Mouse (Mus musculus) hindbrain, embryonic 12.5 days (tissue): ENCODE data around the gene Znhit3. TPM values are rescaled to one million over a fixed set of nuclear protein-coding genes. Genes with fewer than 3 reads are reported as not detected.
"Not testable (repeated sequence)": the region's sequence is repeated elsewhere in the genome, so short reads cannot be mapped to it uniquely, and the experiment has no call there.

Source experiments
- ATAC-seq: fragments of 200-750 bp; cut with Nextera tagmentation; 2 replicates; pipeline ENCODE4 v1.8.0; 2017; ENCODE audit warnings: moderate TSS enrichment; ENCODE audit not compliant: low FRiP score
- H3K27ac ChIP-seq: fragments of 300-500 bp; sonication (generic); 2 replicates; pipeline ENCODE4 v1.5.1; 2016; ENCODE audit warnings: mild to moderate bottlenecking
- H3K27me3 ChIP-seq: fragments of 300-500 bp; sonication (generic); 2 replicates; pipeline ENCODE4 v1.6.1; 2016; ENCODE audit warnings: mild to moderate bottlenecking
- H3K36me3 ChIP-seq: fragments of 300-500 bp; sonication (generic); 2 replicates; pipeline ENCODE4 v1.6.1; 2016; ENCODE audit warnings: mild to moderate bottlenecking
- H3K4me1 ChIP-seq: fragments of 300-500 bp; sonication (generic); 2 replicates; pipeline ENCODE4 v1.6.1; 2016
- H3K4me2 ChIP-seq: fragments of 300-500 bp; sonication (generic); replicated peaks from 2 replicates; pipeline ENCODE4 v1.6.1; 2016; ENCODE audit warnings: mild to moderate bottlenecking
- H3K4me3 ChIP-seq: fragments of 300-500 bp; sonication (generic); 2 replicates; pipeline ENCODE4 v1.5.1; 2016; ENCODE audit warnings: mild to moderate bottlenecking
- H3K9ac ChIP-seq: fragments of 300-500 bp; sonication (generic); 2 replicates; pipeline ENCODE4 v1.6.1; 2016; ENCODE audit warnings: mild to moderate bottlenecking, moderate library complexity
- H3K9me3 ChIP-seq: fragments of 300-500 bp; sonication (generic); replicated peaks from 2 replicates; pipeline ENCODE4 v1.6.1; 2016; ENCODE audit warnings: mild to moderate bottlenecking
- WGBS: fragments of 180-500 bp; shearing (Covaris S2); methylation state at CpG from one replicate; pipeline ENCODE4 v1.1.7; 2016; 5-methylcytosine and 5-hydroxymethylcytosine counted together
- polyA plus RNA-seq: library from polyadenylated mRNA; unstranded; fragments of >200 nt; fragmentation: Nextera tagmentation; extraction: Ambion mirVana; gene quantifications from 2 replicates; pipeline ENCODE4 v1.2.1, GENCODE M21; 2016

Znhit3 gene
- polyA plus RNA-seq, 1 experiment from 2014 or later, result 55.4 TPM

DNA sequence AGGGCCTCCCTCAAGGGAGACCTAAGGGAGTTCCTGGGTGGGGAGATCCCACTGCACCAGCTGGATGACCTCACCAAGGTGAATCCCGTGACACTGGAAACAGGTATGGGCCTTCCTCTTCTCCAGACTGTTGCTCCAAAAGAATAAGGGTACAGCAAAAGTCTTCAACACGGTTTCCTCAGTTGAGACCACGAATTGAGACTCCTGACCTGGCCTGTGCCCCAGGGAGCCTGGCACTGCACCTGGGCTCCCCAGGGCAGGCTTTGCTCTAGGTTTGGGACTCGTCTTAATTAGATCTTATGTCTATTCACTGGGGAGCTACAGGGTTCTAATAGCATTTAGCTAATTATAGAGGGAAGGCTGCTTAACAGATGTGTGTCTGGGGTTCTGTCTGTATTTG lies 30.9 kb downstream of the Znhit3 start:
- Histone ChIP-seq H3K9ac (no peak overlapping the region), H3K27me3 (no peaks in the 10 kb centered on the region), H3K9me3 (no peaks in the 10 kb centered on the region), H3K4me1 (peaks cover 9% of the 10 kb centered on the region), H3K36me3 (peaks cover 52% of the 10 kb centered on the region), H3K4me2 (no peak overlapping the region), H3K27ac (no peak overlapping the region), H3K4me3 (no peak overlapping the region)
- 89% methylated on average over 4 of the region's 4 CpGs for WGBS
- no peak for ATAC-seq

DNA sequence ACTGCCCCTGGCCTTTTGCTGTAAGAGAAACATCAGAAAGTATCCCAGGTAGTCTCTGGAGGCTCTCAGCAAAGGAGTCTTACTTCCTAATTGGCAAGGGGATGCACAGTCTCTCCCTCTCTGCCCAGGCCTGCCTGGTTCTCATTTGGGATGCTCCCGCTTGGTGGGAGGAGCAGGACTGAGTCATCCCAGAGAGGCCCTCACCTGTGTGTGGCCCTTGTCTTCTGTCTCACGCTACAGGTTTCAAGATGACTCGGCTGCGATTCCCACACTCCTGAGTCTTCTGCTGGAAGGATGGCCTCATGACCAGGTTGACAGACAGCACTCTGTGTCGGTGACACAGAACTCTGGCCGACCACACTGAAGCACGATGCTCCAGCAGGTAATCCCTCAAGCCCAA lies 33.8 kb downstream of the Znhit3 start:
- 96% methylated on average over 7 of the region's 7 CpGs for WGBS
- H3K4me3 ChIP-seq, result no peak overlapping the region
- H3K27me3 ChIP-seq, result no peaks in the 10 kb centered on the region
- H3K4me2 ChIP-seq, result no peak overlapping the region
- H3K27ac ChIP-seq, result no peak overlapping the region
- peaks cover 32% of the 10 kb centered on the region for H3K36me3 ChIP-seq
- no peaks in the 10 kb centered on the region for H3K9me3 ChIP-seq
- no peak for ATAC-seq
- peaks cover 18% of the 10 kb centered on the region for H3K4me1 ChIP-seq
- no peak overlapping the region for H3K9ac ChIP-seq

DNA sequence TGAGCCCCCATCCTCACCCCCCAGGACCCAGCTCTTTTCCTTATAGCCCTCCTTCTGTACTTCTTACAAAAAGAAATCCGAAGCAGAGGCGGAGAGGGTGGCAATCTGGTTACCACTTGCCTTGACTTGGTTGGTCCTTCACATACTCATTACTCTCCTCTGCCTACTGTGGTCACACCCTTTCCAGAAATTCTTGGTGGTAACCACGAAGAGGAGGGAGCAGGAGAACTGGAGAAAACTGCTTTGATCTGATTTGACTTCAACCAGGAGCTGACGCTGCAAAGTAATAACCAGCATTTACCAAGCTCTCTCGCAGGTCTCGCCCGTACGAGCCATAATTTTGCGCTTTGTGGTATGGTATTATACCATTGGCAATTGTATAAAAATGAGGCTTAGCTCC lies 35.2 kb downstream of the Znhit3 start:
- 59% methylated on average over 9 of the region's 9 CpGs for WGBS

DNA sequence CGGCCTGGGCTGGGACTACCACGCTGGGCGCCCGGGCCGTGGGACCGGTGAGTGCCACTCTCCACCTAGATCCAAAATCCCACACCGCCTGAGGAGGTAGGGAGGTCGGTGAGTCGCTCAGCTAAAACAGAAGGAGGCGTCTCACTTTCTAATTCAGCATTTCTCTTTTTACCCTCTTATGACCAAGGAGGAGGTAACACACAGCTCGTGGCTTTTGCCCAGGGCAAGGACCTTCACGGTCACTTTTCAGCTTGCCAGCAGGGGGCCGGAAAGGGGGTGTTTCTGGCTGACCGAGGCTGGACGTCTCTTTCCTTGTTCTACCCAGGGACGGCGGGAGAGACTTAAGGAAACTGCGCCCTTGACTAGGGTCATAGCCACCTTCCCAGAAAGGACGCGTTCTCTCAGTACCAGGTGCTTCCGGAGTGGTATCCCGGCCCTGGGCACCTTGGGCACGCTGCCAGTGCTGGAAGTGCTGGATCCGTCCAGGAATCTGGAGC lies 35.7 kb downstream of the Znhit3 start:
- H3K36me3 ChIP-seq, result peaks cover 22% of the 10 kb centered on the region
- under 1% methylated on average over 24 of the region's 24 CpGs for WGBS
- peak overlapping the region; percentile 92 for H3K9ac ChIP-seq
- H3K27me3 ChIP-seq, result no peaks in the 10 kb centered on the region
- peak overlapping the region; percentile 86 for H3K4me3 ChIP-seq
- peak overlapping the region; percentile 81 for H3K4me2 ChIP-seq
- ATAC-seq, result peak; percentile 59
- H3K27ac ChIP-seq, result peak overlapping the region; percentile 89
- no peaks in the 10 kb centered on the region for H3K9me3 ChIP-seq
- peaks cover 18% of the 10 kb centered on the region for H3K4me1 ChIP-seq

More for the DNA sequence above, 35.2 kb downstream of the Znhit3 start:
- peaks cover 18% of the 10 kb centered on the region for H3K4me1 ChIP-seq
- peak overlapping the region; percentile 81 for H3K4me2 ChIP-seq
- ATAC-seq, result no peak
- peak overlapping the region; percentile 89 for H3K27ac ChIP-seq
- peak overlapping the region; percentile 92 for H3K9ac ChIP-seq
- H3K36me3 ChIP-seq, result peaks cover 24% of the 10 kb centered on the region
- no peaks in the 10 kb centered on the region for H3K27me3 ChIP-seq
- H3K9me3 ChIP-seq, result no peaks in the 10 kb centered on the region
- peak overlapping the region; percentile 86 for H3K4me3 ChIP-seq

DNA sequence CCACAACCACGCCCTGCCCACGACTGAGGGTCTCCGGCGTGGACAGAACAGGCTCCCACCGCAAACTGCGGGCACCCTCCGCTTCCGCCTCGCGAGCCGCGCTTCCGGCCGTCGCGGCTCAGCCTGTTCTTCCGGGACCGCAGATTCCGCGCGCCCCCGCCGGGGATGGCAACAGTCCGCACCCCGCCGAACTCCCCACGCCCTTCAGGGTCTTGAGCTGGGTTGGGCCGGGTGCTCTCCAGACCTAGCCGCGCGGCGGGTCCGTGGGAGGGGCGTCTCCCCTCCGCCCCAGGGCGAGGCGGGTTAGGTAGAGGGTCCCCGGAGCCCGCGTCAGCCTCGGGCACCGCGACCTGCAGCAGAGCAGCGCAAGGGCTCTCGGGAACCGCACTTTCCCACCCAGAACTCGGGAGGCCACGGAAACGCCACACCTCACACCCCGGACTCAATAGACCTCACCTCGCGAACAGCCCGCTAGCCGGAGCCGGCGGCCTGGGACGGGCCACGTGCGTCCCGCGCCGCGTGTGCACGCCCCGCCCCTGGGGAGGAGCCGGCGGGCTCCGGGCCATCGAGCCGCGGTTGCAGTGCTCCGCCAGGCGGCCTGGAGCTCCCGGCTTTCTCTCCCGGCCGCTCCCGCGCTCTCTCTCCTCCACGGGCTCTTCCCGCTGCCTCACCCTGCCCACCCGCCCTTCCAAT lies 36.2 kb downstream of the Znhit3 start, which contains the start of the genes Myo19 and Pigw:
TSS of gene Myo19 (plus strand) at position 377 of the 693 bp plus-strand sequence.
TSS of gene Pigw (minus strand) at position 514 of the 693 bp plus-strand sequence.
- Histone ChIP-seq H3K27me3 (no peaks in the 10 kb centered on the region), H3K4me3 (peak within 1 kb of the TSS; percentile 86), H3K4me2 (peak within 1 kb of the TSS; percentile 81), H3K27ac (peak within 1 kb of the TSS; percentile 89), H3K36me3 (peaks cover 16% of the 10 kb centered on the region), H3K9ac (peak within 1 kb of the TSS; percentile 92), H3K9me3 (no peaks in the 10 kb centered on the region), H3K4me1 (peaks cover 18% of the 10 kb centered on the region)
- peak; percentile 96 for ATAC-seq
- under 1% methylated on average over 80 of the region's 81 CpGs for WGBS

DNA sequence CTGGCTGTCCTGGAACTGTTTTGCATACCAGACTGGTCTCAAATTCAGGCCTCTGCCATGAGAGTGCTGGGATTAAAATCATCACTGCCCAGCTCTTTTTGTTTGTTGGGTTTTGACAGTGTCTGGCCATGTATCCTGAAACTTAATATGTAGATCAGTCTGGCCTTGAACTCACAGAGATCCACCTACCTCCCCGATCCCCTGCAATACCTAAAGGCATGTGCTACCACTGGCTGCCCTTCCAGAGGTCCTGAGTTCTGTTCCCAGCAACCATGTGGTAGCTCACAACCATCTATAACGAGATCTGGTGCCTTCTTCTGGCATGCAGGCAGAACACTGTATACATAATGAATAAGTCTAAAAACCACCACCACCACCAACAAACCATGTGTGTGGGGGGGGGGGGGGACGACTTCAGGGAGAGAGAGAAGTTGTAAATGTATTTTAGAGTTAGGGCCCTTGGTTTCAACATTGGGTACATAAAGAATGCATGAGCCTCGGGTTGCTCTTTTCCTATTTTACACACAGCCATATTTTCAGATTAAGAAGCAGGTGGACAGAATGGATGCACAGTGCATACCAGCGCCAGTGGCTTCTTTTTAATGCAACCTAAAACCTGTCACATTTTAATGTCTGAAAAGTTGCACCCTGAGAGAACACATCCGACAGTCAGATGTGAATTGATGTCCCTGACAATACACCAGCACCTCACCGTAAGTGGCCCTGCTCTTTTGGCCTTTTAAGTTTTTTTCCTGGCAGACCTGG lies 37.0 kb downstream of the Znhit3 start:
- H3K4me2 ChIP-seq, result peak overlapping the region; percentile 81
- no peaks in the 10 kb centered on the region for H3K27me3 ChIP-seq
- peaks cover 9% of the 10 kb centered on the region for H3K36me3 ChIP-seq
- ATAC-seq, result no peak
- H3K9me3 ChIP-seq, result no peaks in the 10 kb centered on the region
- peaks cover 18% of the 10 kb centered on the region for H3K4me1 ChIP-seq
- H3K4me3 ChIP-seq, result peak overlapping the region; percentile 86
- peak overlapping the region; percentile 89 for H3K27ac ChIP-seq
- peak overlapping the region; percentile 92 for H3K9ac ChIP-seq
- WGBS, result 21% methylated on average over 6 of the region's 7 CpGs

DNA sequence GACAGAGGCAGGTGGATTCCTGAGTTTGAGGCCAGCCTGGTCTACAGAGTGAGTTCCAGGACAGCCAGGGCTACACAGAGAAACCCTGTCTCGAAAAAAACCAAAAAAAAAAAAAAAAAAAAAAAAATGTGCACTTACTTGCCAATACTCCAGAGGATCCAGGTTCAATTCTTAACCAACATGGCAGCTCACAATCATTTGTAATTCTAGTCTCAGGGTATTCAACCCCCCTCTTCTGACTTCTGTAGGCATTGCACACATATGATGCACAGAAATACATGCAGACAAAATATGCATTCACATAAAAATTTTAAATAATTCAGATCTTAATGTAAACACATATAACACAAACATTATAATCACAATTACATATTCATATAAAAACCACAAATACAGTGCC lies 40.1 kb downstream of the Znhit3 start:
- WGBS, result 75% methylated on average over 1 of the region's 1 CpGs
- not testable (repeated sequence) for H3K27ac ChIP-seq, ATAC-seq, H3K27me3 ChIP-seq, H3K36me3 ChIP-seq, H3K4me2 ChIP-seq, H3K9ac ChIP-seq, H3K4me3 ChIP-seq, H3K9me3 ChIP-seq
- H3K4me1 ChIP-seq, result peaks cover 14% of the 10 kb centered on the region

DNA sequence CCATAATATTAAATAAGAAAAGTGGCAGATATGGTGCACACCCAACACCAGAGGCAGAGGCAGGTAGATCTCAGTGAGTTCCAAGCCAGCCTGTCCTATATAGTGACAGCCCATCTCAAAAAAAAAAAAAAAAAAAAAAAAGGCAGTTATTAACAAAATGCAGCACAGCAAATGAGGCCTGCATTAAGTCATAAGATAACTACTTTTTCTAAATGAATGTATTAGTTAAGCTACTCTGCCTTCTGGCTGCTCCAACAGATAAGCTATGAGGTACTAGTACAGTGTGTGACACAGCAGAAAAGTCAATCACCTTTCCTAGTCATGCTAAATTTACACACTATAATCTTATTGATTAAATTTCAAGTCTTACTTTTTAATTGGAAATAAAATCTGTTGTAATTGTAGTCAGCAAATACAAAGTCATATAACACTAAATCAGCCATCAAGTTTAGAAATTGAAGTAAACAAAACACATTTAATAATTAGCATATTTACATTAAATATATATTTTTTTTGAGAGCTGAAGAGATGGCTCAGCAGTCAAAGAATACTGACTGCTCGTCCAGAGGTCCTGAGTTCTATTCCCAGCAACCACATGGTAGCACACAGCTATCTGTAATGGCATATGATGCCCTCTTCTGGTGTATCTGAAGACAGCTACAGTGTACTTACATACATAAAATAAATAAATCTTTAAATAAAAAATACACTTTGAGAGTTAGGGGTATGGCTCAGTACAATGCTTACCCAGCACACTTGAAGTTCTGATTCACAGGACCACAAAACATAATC lies 42.9 kb downstream of the Znhit3 start:
- Histone ChIP-seq H3K9me3 (no peaks in the 10 kb centered on the region), H3K36me3 (no peaks in the 10 kb centered on the region), H3K4me2 (no peak overlapping the region), H3K9ac (no peak overlapping the region), H3K4me3 (no peak overlapping the region), H3K27me3 (no peaks in the 10 kb centered on the region), H3K27ac (no peak overlapping the region), H3K4me1 (peaks cover 12% of the 10 kb centered on the region)
- WGBS, result 77% methylated on average over 1 of the region's 1 CpGs
- ATAC-seq, result no peak

DNA sequence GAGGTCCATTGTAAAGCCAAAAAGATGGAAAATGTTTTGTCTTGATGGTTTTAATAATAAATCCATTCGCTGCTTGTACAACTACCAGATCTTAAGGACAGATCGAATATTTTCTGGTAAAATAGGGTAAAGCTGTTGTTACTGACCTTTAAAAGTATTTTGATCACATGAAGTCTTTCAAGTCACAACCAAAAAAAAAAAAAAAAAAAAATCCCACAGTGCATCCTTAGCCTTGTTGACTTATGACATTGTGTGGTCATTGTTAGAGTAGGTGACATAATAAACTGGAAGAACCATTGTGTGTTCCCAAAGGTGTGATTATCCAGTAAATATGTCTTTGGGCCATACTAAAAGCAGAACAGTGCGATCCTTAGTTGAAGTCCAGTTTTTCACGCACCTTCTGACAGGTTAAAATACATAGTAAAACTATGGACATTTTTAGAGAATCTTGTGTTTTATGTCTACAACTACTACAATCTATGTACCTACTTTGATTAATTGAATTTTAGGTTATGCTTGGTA lies 44.6 kb downstream of the Znhit3 start:
- H3K36me3 ChIP-seq, result no peaks in the 10 kb centered on the region
- peak overlapping the region; percentile 95 for H3K9ac ChIP-seq
- no peaks in the 10 kb centered on the region for H3K27me3 ChIP-seq
- ATAC-seq, result no peak
- H3K4me2 ChIP-seq, result peak overlapping the region; percentile 65
- H3K4me1 ChIP-seq, result peaks cover 16% of the 10 kb centered on the region
- H3K27ac ChIP-seq, result peak overlapping the region; percentile 99
- 87% methylated on average over 4 of the region's 4 CpGs for WGBS
- peak overlapping the region; percentile 91 for H3K4me3 ChIP-seq
- H3K9me3 ChIP-seq, result no peaks in the 10 kb centered on the region

DNA sequence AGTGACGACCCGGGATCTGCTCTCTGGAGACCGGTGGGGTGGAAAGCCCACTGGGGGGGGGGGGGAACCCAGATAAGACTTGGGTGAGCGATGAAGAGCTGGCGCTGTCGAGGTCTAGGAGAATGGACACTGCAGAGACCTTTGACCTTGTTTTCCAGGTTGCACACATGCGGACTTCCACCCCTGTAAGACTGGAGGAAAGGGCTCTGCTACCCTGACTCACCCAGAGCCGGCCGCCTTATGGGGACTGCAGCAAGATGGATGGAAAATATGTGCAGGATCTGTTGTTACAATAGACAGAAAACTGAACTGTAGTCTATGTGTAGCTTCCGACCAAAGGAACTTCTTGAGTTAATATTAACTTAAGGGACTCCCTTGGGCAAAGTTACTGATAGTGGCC lies 45.1 kb downstream of the Znhit3 start:
- peak overlapping the region; percentile 95 for H3K9ac ChIP-seq

DNA sequence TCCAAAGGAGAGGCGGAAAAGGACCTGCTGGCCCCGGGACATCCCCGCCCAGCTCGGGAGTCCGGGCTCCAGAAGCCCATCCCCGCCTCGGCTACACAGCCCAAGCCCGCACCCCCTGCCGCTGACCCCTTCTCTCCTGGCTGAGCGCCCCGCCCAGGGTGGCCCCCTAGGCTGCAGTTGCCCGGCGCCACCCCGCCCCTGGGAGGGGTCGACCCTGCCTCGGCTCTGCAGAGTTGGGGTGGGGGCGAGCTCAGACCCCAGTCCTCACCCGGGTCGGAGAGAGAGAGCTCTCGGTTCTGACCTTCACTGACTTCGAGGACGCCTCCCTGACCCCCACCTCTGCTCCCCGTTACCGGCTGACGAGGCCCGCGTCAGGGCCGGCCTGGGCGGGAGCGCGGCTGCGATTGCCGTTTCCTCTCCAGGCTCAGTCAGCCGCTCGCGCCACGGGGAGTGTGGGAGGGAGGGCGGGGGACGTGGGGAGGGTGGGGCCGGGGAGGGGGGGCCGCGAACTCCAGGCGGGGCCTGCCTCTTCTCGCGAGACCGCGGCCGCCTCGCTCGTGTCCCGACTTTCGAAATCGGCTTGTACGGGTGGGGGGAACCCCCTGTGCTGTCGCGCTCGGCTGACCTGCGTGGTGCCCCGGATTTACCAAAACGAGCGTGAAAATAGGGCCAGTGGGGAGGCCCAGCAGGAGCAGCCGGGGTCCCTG lies 45.7 kb downstream of the Znhit3 start, which contains the start of gene Ggnbp2:
TSS of gene Ggnbp2 (minus strand) at position 481 of the 707 bp plus-strand sequence.
- H3K4me3 ChIP-seq, result peak within 1 kb of the TSS; percentile 91
- H3K27me3 ChIP-seq, result no peaks in the 10 kb centered on the region
- ATAC-seq, result peak; percentile 87
- peak within 1 kb of the TSS; percentile 95 for H3K9ac ChIP-seq
- H3K9me3 ChIP-seq, result no peaks in the 10 kb centered on the region
- under 1% methylated on average over 41 of the region's 62 CpGs for WGBS
- H3K4me1 ChIP-seq, result peaks cover 16% of the 10 kb centered on the region
- H3K36me3 ChIP-seq, result no peaks in the 10 kb centered on the region
- H3K27ac ChIP-seq, result peak within 1 kb of the TSS; percentile 99
- H3K4me2 ChIP-seq, result peak within 1 kb of the TSS; percentile 74

More for the DNA sequence above, 45.1 kb downstream of the Znhit3 start:
- WGBS, result under 1% methylated on average over 10 of the region's 10 CpGs
- no peak for ATAC-seq
- H3K4me2 ChIP-seq, result peak overlapping the region; percentile 65
- H3K4me1 ChIP-seq, result peaks cover 16% of the 10 kb centered on the region
- no peaks in the 10 kb centered on the region for H3K27me3 ChIP-seq
- H3K4me3 ChIP-seq, result peak overlapping the region; percentile 91
- no peaks in the 10 kb centered on the region for H3K9me3 ChIP-seq
- H3K27ac ChIP-seq, result peak overlapping the region; percentile 99
- H3K36me3 ChIP-seq, result no peaks in the 10 kb centered on the region
